Mouse (Mus musculus): ENCODE results near the gene Olfr509.
"Not testable (repeated sequence)": the region's sequence is repeated elsewhere in the genome, so short reads cannot be mapped to it uniquely, and the experiment has no call there.

Olfr509 gene

DNA sequence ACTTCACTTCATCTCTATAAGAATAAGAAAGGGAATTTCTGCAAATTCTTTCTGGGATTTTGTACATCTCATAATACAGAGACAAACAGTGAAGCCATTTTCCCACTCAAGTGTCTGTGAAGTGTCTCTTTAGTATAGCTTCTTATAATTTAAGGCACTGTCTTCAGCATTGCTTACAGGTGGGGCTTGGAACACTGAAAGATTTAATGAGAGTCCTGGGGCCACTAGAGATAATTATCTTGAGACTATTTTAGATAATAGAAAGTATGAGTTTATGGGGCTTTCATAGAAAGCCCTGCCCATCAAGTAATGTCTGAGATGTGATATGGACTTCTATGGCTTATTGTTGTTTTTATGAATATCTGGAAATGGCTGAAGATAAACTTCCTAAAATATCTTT lies at the start of gene Olfr509:
Gene Olfr509 (minus strand): TSS at position 101 of the 400 bp plus-strand sequence.
- DNase-seq (ENCODE audit: low read depth), result no peak

DNA sequence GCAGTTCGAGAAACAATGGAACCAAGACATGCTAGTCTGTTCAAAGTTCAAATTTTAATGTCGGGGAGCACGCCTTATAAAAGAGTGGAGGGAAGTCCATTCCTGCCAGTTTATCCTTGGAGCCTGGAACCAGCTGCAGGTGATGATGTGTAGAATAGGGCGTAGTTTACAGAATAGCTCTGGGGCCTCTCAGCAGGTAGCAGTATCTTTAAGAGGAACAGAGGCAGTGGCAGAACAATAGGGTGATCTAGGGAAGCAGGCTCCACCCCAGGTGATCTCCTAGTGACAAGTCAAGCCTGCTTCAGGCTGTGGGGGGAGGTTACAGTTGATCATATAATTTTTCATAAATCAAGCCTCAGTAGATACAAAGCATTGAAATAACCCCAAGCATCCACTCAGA lies 27.2 kb upstream of the Olfr509 start:
- DNase-seq (ENCODE audit: low read depth), result no peak

- DNase-seq (ENCODE audit: low read depth), result no peak
These were observed 19.4 kb upstream of the Olfr509 start for GRCm38 (mm10) chr7:108671058-108671457.

DNA sequence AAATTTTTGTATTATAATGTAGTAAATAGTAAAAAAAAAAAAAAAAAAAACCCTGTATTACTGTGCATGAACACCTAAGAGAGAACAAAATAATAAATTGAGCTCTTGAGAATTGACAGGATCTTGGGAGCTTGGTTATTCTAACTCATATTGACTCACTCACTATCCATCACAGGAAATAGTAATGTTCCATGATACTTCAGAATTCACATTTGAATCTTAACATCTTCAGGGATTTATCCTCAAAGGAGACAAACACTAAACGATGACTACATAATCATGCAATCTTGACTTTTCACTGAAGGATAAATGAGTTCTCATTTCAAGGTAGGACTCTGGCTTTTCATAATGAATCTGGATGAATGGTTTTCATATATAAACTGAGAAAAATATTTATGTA lies 14.4 kb upstream of the Olfr509 start, which contains the start of gene Olfr510:
Gene Olfr510 (plus strand): TSS at position 301 of the 400 bp plus-strand sequence.
- no peak for DNase-seq (ENCODE audit: low read depth)

DNA sequence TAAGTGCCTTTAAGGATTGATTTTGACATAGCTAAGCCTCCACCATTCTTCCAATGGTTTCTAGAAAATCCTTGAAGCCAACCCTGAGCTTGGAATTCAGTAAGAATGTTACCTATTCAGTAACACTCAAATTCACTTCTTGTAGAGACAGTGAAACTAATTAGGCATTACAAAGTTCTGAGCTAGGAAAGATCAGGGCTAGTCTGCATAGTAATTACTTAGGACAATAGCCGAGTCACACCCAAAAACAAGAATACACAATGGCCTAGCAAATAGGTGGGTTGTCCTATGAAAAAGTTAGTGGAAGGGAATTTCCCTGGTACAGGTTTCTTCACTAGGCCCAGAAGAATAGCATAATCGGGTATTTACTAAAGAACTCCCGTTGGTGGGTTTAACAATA lies 10.7 kb upstream of the Olfr509 start:
- DNase-seq (ENCODE audit: low read depth), result no peak

DNA sequence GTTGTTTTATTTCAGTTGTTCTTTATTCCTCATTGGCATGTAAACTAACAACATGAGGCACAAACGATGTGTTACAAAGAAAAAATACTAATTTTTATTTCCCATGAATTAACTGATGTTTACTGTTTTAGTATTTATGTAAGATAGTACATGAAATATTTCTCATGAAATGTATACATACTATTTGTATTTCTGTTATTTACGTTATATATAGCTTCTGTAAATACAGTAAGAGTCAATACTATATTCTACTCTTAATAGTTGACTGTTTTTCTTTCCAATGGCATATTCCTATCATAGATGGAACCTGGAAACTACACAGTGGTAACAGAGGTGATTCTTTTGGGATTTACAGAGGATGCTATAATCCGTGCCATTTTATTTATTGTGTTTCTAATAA lies 22.0 kb downstream of the Olfr509 start, which contains the start of gene Olfr508:
Gene Olfr508 (plus strand): TSS at position 301 of the 400 bp plus-strand sequence.
- DNase-seq (ENCODE audit: low read depth), result no peak

DNA sequence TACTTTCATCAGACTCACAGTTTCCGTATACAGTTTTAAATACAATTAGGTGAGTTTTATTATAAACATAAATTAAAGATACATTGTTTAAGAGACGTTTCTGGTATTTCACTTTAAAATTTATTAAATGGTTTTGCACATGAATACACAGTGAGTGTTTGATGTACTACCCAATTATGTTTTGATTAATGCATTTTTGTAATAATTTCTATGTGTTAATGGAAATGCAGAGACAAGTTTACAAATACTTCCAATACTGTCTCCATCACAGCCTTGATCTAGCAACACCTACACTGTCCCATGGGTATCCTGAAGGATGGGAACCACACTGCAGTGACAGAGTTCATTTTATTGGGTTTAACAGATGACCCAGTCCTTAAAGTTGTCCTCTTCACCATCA lies 30.2 kb downstream of the Olfr509 start, which contains the start of gene Olfr507:
Gene Olfr507 (plus strand): TSS at position 301 of the 400 bp plus-strand sequence.
- DNase-seq (ENCODE audit: low read depth), result no peak

GRCm38 (mm10) chr7:108616781-108617180 lies 34.9 kb downstream of the Olfr509 start:
- not testable (repeated sequence) for DNase-seq (ENCODE audit: low read depth)

- no peak for DNase-seq (ENCODE audit: low read depth)
These were observed 37.6 kb downstream of the Olfr509 start for GRCm38 (mm10) chr7:108614110-108614509.

DNA sequence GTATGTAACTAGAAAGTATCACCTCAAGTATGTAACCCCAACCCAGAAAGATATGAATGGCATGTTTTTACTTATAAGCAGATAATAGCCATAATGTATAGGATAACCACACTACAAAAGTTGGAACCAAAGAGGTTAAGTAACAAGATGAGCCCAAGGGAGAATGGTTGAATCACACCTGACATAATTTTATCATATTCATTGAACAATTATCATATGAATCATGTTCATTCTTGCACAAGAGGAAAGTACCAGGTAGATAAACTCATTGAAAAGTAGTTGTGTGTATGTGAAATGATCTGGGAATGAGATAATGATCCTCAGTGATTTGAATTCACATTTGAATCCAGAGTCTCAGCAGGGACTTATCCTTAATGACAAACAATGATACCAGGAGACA lies 41.2 kb downstream of the Olfr509 start, which contains the start of gene Olfr506:
Gene Olfr506 (plus strand): TSS at position 301 of the 400 bp plus-strand sequence.
- DNase-seq (ENCODE audit: low read depth), result no peak

- DNase-seq (ENCODE audit: low read depth), result not testable (repeated sequence)
These were observed 49.8 kb downstream of the Olfr509 start for GRCm38 (mm10) chr7:108601916-108602315.

All from NIH3T3 (cell line).